Mouse (Mus musculus) left cerebral cortex, postnatal 36 days (tissue): ENCODE measurements at regions not wholly inside any gene's neighbourhood (a gene's known extent, or its start where the extent isn't known, plus 50 kb on each side); places are given as distances from the start of the nearest gene placed in this dataset.
"Not testable (repeated sequence)": the region's sequence is repeated elsewhere in the genome, so short reads cannot be mapped to it uniquely, and the experiment has no call there.

Experiments
- DNase-seq, 2 experiments: peaks; one replicate each; pipeline ENCODE4 v3.0.0; 2021 to 2022; ENCODE audit warnings: low spot score in 2 of 2, mixed read lengths in 1 of 2
- intact Hi-C: fragments of 180-260 bp; cut with DNase I; formaldehyde crosslinking; loops from one replicate; pipeline ENCODE4 v1.15.1; 2025

- intact Hi-C loops = no loop called here
- peak; percentile 33 to 65 for DNase-seq
These were observed 981.0 kb downstream of the 4930447A16Rik start for GRCm38 (mm10) chr15:38406114-38406960.

- intact Hi-C loops = no loop called here
- DNase-seq = peak in 1 of 2 experiments; percentile 18
These were observed 982.1 kb downstream of the 4930447A16Rik start for GRCm38 (mm10) chr15:38407476-38407875.

- intact Hi-C loops = no loop called here
- DNase-seq = no peak
These were observed 983.8 kb downstream of the 4930447A16Rik start for GRCm38 (mm10) chr15:38409168-38409567.

- intact Hi-C loops = no loop called here
- DNase-seq = no peak
These were observed 985.1 kb downstream of the 4930447A16Rik start for GRCm38 (mm10) chr15:38410462-38410861.

GRCm38 (mm10) chr15:38412481-38412880 is 987.1 kb downstream of the 4930447A16Rik start:
- intact Hi-C loops = no loop called here
- DNase-seq = no peak

GRCm38 (mm10) chr15:38413329-38413728 is 988.0 kb downstream of the 4930447A16Rik start:
- intact Hi-C loops = no loop called here
- DNase-seq = no peak

- intact Hi-C loops = no loop called here
- no peak for DNase-seq
These were observed 989.1 kb downstream of the 4930447A16Rik start for GRCm38 (mm10) chr15:38414318-38415090.

GRCm38 (mm10) chr15:38415091-38415486 is 989.7 kb downstream of the 4930447A16Rik start:
- intact Hi-C loops = no loop called here
- no peak for DNase-seq

- DNase-seq = no peak
- intact Hi-C loops = no loop called here
These were observed 994.3 kb downstream of the 4930447A16Rik start for GRCm38 (mm10) chr15:38419621-38420020.

GRCm38 (mm10) chr15:38420784-38421183 is 995.4 kb downstream of the 4930447A16Rik start:
- no peak for DNase-seq
- intact Hi-C loops = no loop called here

GRCm38 (mm10) chr15:38422741-38423140 is 997.4 kb downstream of the 4930447A16Rik start:
- intact Hi-C loops = no loop called here
- no peak for DNase-seq

- intact Hi-C loops = no loop called here
- no peak for DNase-seq
These were observed 1000.2 kb downstream of the 4930447A16Rik start for GRCm38 (mm10) chr15:38425506-38425905.

- intact Hi-C loops = no loop called here
- DNase-seq = no peak
These were observed 1002.6 kb downstream of the 4930447A16Rik start for GRCm38 (mm10) chr15:38427966-38428365.

GRCm38 (mm10) chr15:38431668-38432067 is 1006.3 kb downstream of the 4930447A16Rik start:
- DNase-seq = no peak
- intact Hi-C loops = no loop called here

GRCm38 (mm10) chr15:38433386-38433785 is 1008.0 kb downstream of the 4930447A16Rik start:
- DNase-seq = no peak
- intact Hi-C loops = no loop called here

- DNase-seq, intact Hi-C loops: not testable (repeated sequence)
These were observed 1008.9 kb downstream of the 4930447A16Rik start for GRCm38 (mm10) chr15:38434239-38434638.
